Mouse (Mus musculus): ENCODE results near the gene Cdh3. TPM values are rescaled to one million over a fixed set of nuclear protein-coding genes. Genes with fewer than 3 reads are reported as not detected.

Gene Cdh3
- polyA plus RNA-seq, 1 experiment from 2014 or later, result 34.5 TPM

Other genes with a start within 250 kb of the Cdh3 start
- gene Smpd3, start 172.9 kb upstream of the Cdh3 start, polyA plus RNA-seq (2016; fragmentation: Nextera tagmentation; extraction: Ambion mirVana), result 0.68 and 1.4 TPM in 2 replicates
- gene Zfp90, start 95.6 kb upstream of the Cdh3 start, polyA plus RNA-seq (2016; fragmentation: Nextera tagmentation; extraction: Ambion mirVana), result 21.6 and 28.7 TPM in 2 replicates
- not detected in 2 replicates for gene 6030452D12Rik, start 10.4 kb upstream of the Cdh3 start, polyA plus RNA-seq (2016; fragmentation: Nextera tagmentation; extraction: Ambion mirVana)
- 7.9 and 8.0 TPM in 2 replicates for gene Gm10073, start 62.6 kb downstream of the Cdh3 start, polyA plus RNA-seq (2016; fragmentation: Nextera tagmentation; extraction: Ambion mirVana)
- 15.4 and 16.4 TPM in 2 replicates for gene Cdh1, start 92.5 kb downstream of the Cdh3 start, polyA plus RNA-seq (2016; fragmentation: Nextera tagmentation; extraction: Ambion mirVana)
- gene Tango6, start 172.2 kb downstream of the Cdh3 start, polyA plus RNA-seq (2016; fragmentation: Nextera tagmentation; extraction: Ambion mirVana), result 15.5 and 16.1 TPM in 2 replicates

Data from limb, embryonic 10.5 days (tissue).